Mouse (Mus musculus): ENCODE measurements around the gene Scd4. TPM values are rescaled to one million over a fixed set of nuclear protein-coding genes. Genes with fewer than 3 reads are reported as not detected.

Gene Scd4
- polyA plus RNA-seq (2012; rRNA removed; ENCODE audit: low replicate concordance), result 0.24 and 0.55 TPM in 2 replicates

GRCm38 (mm10) chr19:44332833-44333623 lies at the start of gene Scd4:
Scd4 (plus strand) TSS chr19:44333092.

DNA sequence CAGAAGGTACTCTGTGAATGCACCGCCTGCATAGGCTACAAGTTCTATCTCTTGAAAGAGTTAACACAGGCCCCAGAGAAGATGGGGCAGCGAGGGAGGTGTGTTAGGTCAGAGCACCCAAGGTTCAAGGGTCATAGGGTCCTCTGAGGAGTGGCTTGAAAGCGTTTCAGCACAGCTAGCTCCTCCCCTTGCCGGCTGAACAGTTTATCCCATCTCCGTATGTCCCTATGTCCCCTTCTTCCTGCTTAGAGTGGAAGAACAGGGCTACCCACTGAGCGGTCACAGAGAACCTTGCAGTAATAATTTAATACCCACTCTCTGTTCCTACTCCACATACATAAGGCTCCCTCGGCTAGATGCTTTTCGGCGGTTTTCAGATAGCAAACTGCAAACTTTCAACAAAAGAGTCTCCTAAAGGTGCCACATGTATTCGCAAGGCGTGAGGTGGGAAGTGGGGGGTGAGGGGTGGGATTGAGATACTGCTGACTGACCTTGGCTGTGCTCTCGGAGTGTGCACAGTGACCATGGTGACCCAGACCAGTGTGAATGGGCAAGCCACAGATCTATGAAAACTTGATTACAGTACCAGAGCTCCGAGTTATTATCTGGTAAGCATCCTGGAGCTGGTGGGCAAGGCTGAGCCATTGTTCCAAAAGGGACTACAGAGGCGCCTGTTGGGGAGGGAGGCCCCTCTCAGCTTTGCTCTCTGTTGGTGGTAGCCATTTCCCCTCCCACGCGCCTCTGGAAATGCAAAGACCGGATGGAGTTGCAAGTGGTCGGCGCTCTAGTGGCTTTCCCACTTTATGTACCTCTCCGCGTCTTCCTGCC lies 39.7 kb upstream of the Scd4 start, which contains the start of gene Scd2:
TSS of gene Scd2 (plus strand) at position 734 of the 828 bp plus-strand sequence.

Other genes with a start within 250 kb of the Scd4 start
- gene Chuk, start 225.6 kb upstream of the Scd4 start, polyA plus RNA-seq (2012; rRNA removed; ENCODE audit: low replicate concordance), result 17.4 and 20.3 TPM in 2 replicates
- gene Cwf19l1, start 197.2 kb upstream of the Scd4 start, polyA plus RNA-seq (2012; rRNA removed; ENCODE audit: low replicate concordance), result 9.1 and 11.1 TPM in 2 replicates
- gene Bloc1s2, start 186.6 kb upstream of the Scd4 start, polyA plus RNA-seq (2012; rRNA removed; ENCODE audit: low replicate concordance), result 13.2 and 24.5 TPM in 2 replicates
- gene Pkd2l1, start 140.7 kb upstream of the Scd4 start, polyA plus RNA-seq (2012; rRNA removed; ENCODE audit: low replicate concordance), result 0.04 and 0.14 TPM in 2 replicates
- 0.27 and 0.32 TPM in 2 replicates for gene Scd3, start 129.8 kb upstream of the Scd4 start, polyA plus RNA-seq (2012; rRNA removed; ENCODE audit: low replicate concordance)
- 301 and 417 TPM in 2 replicates for gene Scd2, start 39.4 kb upstream of the Scd4 start, polyA plus RNA-seq (2012; rRNA removed; ENCODE audit: low replicate concordance)
- 11,739 and 20,741 TPM in 2 replicates for gene Scd1, start 74.8 kb downstream of the Scd4 start, polyA plus RNA-seq (2012; rRNA removed; ENCODE audit: low replicate concordance)
- 0.22 and 0.36 TPM in 2 replicates for gene Wnt8b, start 160.4 kb downstream of the Scd4 start, polyA plus RNA-seq (2012; rRNA removed; ENCODE audit: low replicate concordance)
- gene Sec31b, start 212.8 kb downstream of the Scd4 start, polyA plus RNA-seq (2012; rRNA removed; ENCODE audit: low replicate concordance), result 7.2 and 11.8 TPM in 2 replicates
- gene Gm20538, start 219.7 kb downstream of the Scd4 start, polyA plus RNA-seq (2012; rRNA removed; ENCODE audit: low replicate concordance), result 7.6 TPM in 1 of 2 replicates, not detected in the other
- gene Ndufb8, start 222.3 kb downstream of the Scd4 start, polyA plus RNA-seq (2012; rRNA removed; ENCODE audit: low replicate concordance), result 747 and 903 TPM in 2 replicates
- gene Hif1an, start 229.8 kb downstream of the Scd4 start, polyA plus RNA-seq (2012; rRNA removed; ENCODE audit: low replicate concordance), result 14.6 and 24.8 TPM in 2 replicates

Measured in subcutaneous adipose tissue, adult 2 months (tissue).